In the genomic region with DNA sequence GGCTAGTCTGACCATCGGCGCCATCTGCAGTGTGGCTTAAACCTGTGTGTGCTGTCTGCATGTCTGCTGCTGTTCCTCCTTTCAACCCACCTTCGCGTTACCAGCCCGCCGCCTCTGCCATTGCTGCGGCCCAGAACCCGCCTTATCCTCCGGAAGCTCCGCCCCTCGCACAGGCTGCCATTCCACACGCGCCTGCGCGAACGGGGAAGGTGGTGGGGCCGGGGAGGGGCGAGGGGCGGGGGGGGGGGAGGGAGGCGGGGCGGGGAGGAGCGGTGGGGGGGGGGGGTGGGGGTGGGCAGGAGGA, we compare ENCODE assay signal across 8 mouse cellular contexts. TPM values are rescaled to one million over a fixed set of nuclear protein-coding genes. Genes with fewer than 3 reads are reported as not detected.
DNase-seq lines count a peak whose midpoint lies in the region; ATAC-seq and TF ChIP-seq lines count a peak whose summit lies in the region.

A gene (minus strand): TSS at position 152 of the 304 bp plus-strand sequence.

- peak within 1 kb of the TSS; percentile 98 for H3K4me3 ChIP-seq in ES-Bruce4 (ENCODE audit: low read depth, low read length)
- H3K4me3 ChIP-seq in forebrain, embryonic 14.5 days (ENCODE audit: low read depth, low read length): peak within 1 kb of the TSS; percentile 37
- H3K4me3 ChIP-seq in liver, postnatal 0 days (ENCODE audit: low read depth, low read length): peak within 1 kb of the TSS; percentile 55
- H3K4me3 ChIP-seq in neural tube, embryonic 14.5 days (ENCODE audit: low read depth, low read length): peak within 1 kb of the TSS; percentile 34
- H3K4me3 ChIP-seq in testis, adult 2 months (ENCODE audit: control insufficient read depth, low read depth, low read length): peak within 1 kb of the TSS; percentile 79

- H3K4me1 ChIP-seq in ES-Bruce4 (ENCODE audit: control insufficient read depth, insufficient read depth, low read length): no peaks in the 10 kb centered on the region
- H3K4me1 ChIP-seq in forebrain, embryonic 14.5 days (ENCODE audit: control insufficient read depth, insufficient read depth, low read length): no peaks in the 10 kb centered on the region
- peaks cover 2% of the 10 kb centered on the region; the same call in 1 of the 2 replicates for H3K4me1 ChIP-seq in liver, postnatal 0 days (ENCODE audit: insufficient read depth)
- no peaks in the 10 kb centered on the region for H3K4me1 ChIP-seq in neural tube, embryonic 14.5 days (ENCODE audit: control insufficient read depth, insufficient read depth, low read length)
- H3K4me1 ChIP-seq in testis, adult 2 months (ENCODE audit: control insufficient read depth, insufficient read depth, low read length): peaks cover 3% of the 10 kb centered on the region; the same call in 1 of the 2 replicates

- no peaks in the 10 kb centered on the region for H3K36me3 ChIP-seq in ES-Bruce4 (ENCODE audit: control insufficient read depth, insufficient read depth, low read length, poor library complexity, severe bottlenecking)
- no peaks in the 10 kb centered on the region for H3K36me3 ChIP-seq in forebrain, embryonic 14.5 days (ENCODE audit: control insufficient read depth, insufficient read depth, low read length)
- no peaks in the 10 kb centered on the region for H3K36me3 ChIP-seq in liver, postnatal 0 days (replicated peaks; ENCODE audit: insufficient read depth, low read length)
- H3K36me3 ChIP-seq in neural tube, embryonic 14.5 days (ENCODE audit: control insufficient read depth, insufficient read depth, low read length): no peaks in the 10 kb centered on the region
- no peaks in the 10 kb centered on the region for H3K36me3 ChIP-seq in testis, adult 2 months (ENCODE audit: control insufficient read depth, insufficient read depth, low read length)

- H3K9ac ChIP-seq in ES-Bruce4 (ENCODE audit: low read depth, poor library complexity, severe bottlenecking): peak within 1 kb of the TSS; percentile 87
- H3K9ac ChIP-seq in forebrain, embryonic 14.5 days (ENCODE audit: low read length): peak within 1 kb of the TSS; percentile 67
- H3K9ac ChIP-seq in liver, postnatal 0 days (replicated peaks): peak within 1 kb of the TSS; percentile 57
- H3K9ac ChIP-seq in neural tube, embryonic 14.5 days (replicated peaks; ENCODE audit: low read depth, low read length): peak within 1 kb of the TSS; percentile 50

- WGBS in forebrain, embryonic 14.5 days: 40% methylated on average over 13 of the region's 22 CpGs
- WGBS in large intestine, adult 2 months: 21% methylated on average over 14 of the region's 22 CpGs
- WGBS in liver, postnatal 0 days (ENCODE audit: insufficient replicate concordance): 19% methylated on average over 9 of the region's 22 CpGs
- WGBS in neural tube, embryonic 14.5 days: 20% methylated on average over 16 of the region's 22 CpGs

- no peaks in the 10 kb centered on the region for H3K9me3 ChIP-seq in ES-Bruce4 (replicated peaks; ENCODE audit: control insufficient read depth, insufficient read depth, low read length, poor library complexity, severe bottlenecking)
- H3K9me3 ChIP-seq in forebrain, embryonic 14.5 days (replicated peaks; ENCODE audit: control insufficient read depth, low read length): no peaks in the 10 kb centered on the region
- no peaks in the 10 kb centered on the region for H3K9me3 ChIP-seq in liver, postnatal 0 days (ENCODE audit: low read length)
- H3K9me3 ChIP-seq in neural tube, embryonic 14.5 days (ENCODE audit: control insufficient read depth, low read length): no peaks in the 10 kb centered on the region

- no peak for TF ChIP-seq EP300 in ES-Bruce4 (IDR thresholded peaks at IDR 0.05; ENCODE audit: insufficient read depth, low read depth, low read length)
- no peak for TF ChIP-seq EP300 in liver, postnatal 0 days (IDR thresholded peaks at IDR 0.05; ENCODE audit: low read depth)

- ATAC-seq in forebrain, embryonic 14.5 days: peak; percentile 94
- ATAC-seq in liver, postnatal 0 days: peak; percentile 85
- peak; percentile 94 for ATAC-seq in neural tube, embryonic 14.5 days (ENCODE audit: low read depth)

- intact Hi-C loops in heart, postnatal 10 days (cut with DNase I): loop anchor here (5.0 kb wide), 1 partner anchor 41 kb away; a partner anchor contains a TSS

- peak within 1 kb of the TSS; percentile 55 for H3K27ac ChIP-seq in ES-Bruce4 (ENCODE audit: insufficient read depth, low read length)
- no peak within 1 kb of the TSS for H3K27ac ChIP-seq in forebrain, embryonic 14.5 days (ENCODE audit: low read depth, low read length)
- H3K27ac ChIP-seq in liver, postnatal 0 days (ENCODE audit: low read depth): peak within 1 kb of the TSS; percentile 66; the same call in 1 of the 2 replicates
- H3K27ac ChIP-seq in neural tube, embryonic 14.5 days (ENCODE audit: low read depth, low read length): peak within 1 kb of the TSS; percentile 71
- no peak within 1 kb of the TSS for H3K27ac ChIP-seq in testis, adult 2 months (ENCODE audit: control insufficient read depth, insufficient read depth, low read depth, low read length)

- H3K27me3 ChIP-seq in ES-Bruce4 (ENCODE audit: control insufficient read depth, insufficient read depth, low read length, poor library complexity, severe bottlenecking): no peaks in the 10 kb centered on the region
- no peaks in the 10 kb centered on the region for H3K27me3 ChIP-seq in forebrain, embryonic 14.5 days (replicated peaks; ENCODE audit: control insufficient read depth, insufficient read depth, low read length)
- no peaks in the 10 kb centered on the region for H3K27me3 ChIP-seq in liver, postnatal 0 days (ENCODE audit: insufficient read depth, low read length)
- no peaks in the 10 kb centered on the region for H3K27me3 ChIP-seq in neural tube, embryonic 14.5 days (ENCODE audit: control insufficient read depth, insufficient read depth, low read length)
- H3K27me3 ChIP-seq in testis, adult 2 months (ENCODE audit: control insufficient read depth, insufficient read depth, low read length): no peaks in the 10 kb centered on the region

- no peak for TF ChIP-seq CTCF in ES-Bruce4 (IDR thresholded peaks at IDR 0.05; ENCODE audit: low read depth, low read length)
- no peak for TF ChIP-seq CTCF in liver, postnatal 0 days (IDR thresholded peaks at IDR 0.05; ENCODE audit: low read depth)
- TF ChIP-seq CTCF in testis, adult 2 months (IDR thresholded peaks at IDR 0.05; ENCODE audit: control insufficient read depth, insufficient read depth, insufficient replicate concordance, low read depth, low read length): no peak

- DNase-seq in cerebellum, adult 11 months: peak; percentile 74
- peak; percentile 88 for DNase-seq in forebrain, embryonic 14.5 days (ENCODE audit: low spot score)
- DNase-seq in heart, postnatal 10 days: peak; percentile 83 to 87
- DNase-seq in large intestine, adult 2 months (ENCODE audit: low read depth, low spot score): no peak
- peak; percentile 81 for DNase-seq in liver, postnatal 0 days

- peak; percentile 71 for TF ChIP-seq POLR2A in ES-Bruce4 (IDR thresholded peaks at IDR 0.05; ENCODE audit: insufficient read depth, low read length)
- peak; percentile 52; the same call in 1 of the 2 replicates for TF ChIP-seq POLR2A in testis, adult 2 months (IDR thresholded peaks at IDR 0.05; ENCODE audit: control insufficient read depth, low read depth, low read length)

- peak within 1 kb of the TSS; percentile 59 for H3K4me2 ChIP-seq in forebrain, embryonic 14.5 days (ENCODE audit: low read length)
- peak within 1 kb of the TSS; percentile 77 for H3K4me2 ChIP-seq in liver, postnatal 0 days (ENCODE audit: low read depth, low read length)
- H3K4me2 ChIP-seq in neural tube, embryonic 14.5 days (ENCODE audit: low read depth, low read length): peak within 1 kb of the TSS; percentile 49

RNA-seq across cellular contexts. Expression of the gene that starts here (rescaled TPM):
- 54.0 and 54.4 TPM in 2 replicates for polyA plus RNA-seq in ES-Bruce4 (2011; ENCODE audit: insufficient read depth, insufficient read length, low read depth, missing spikeins)
- 90.8 and 109 TPM in 2 replicates for polyA plus RNA-seq in forebrain, embryonic 14.5 days (2014; fragmentation: Nextera tagmentation; extraction: Ambion mirVana)
- total RNA-seq in heart, postnatal 10 days (2021): 10 to 100 TPM; 44.3 to 45.0 TPM
- polyA plus RNA-seq in large intestine, adult 2 months (2012; rRNA removed): 45.0 and 58.7 TPM in 2 replicates
- polyA plus RNA-seq in liver, postnatal 0 days (2015; fragmentation: Nextera tagmentation; extraction: Ambion mirVana): 46.6 and 48.3 TPM in 2 replicates
- polyA plus RNA-seq in neural tube, embryonic 14.5 days (2014; fragmentation: Nextera tagmentation; extraction: Ambion mirVana): 71.5 and 73.3 TPM in 2 replicates
- polyA plus RNA-seq in testis, adult 2 months (2012; rRNA removed): 7.0 and 7.3 TPM in 2 replicates

Comparison
In these comparisons a context has a peak if more than half of its experiments do, and no peak if none do; other contexts are left out.
1. H3K27ac ChIP-seq: peak in ES-Bruce4 (single experiment), liver, postnatal 0 days (single experiment) and neural tube, embryonic 14.5 days (single experiment); none in forebrain, embryonic 14.5 days (single experiment) and testis, adult 2 months (single experiment).
2. H3K4me3 ChIP-seq: peak in every context shown above with its lines; median percentile 98 in ES-Bruce4; 79 in testis, adult 2 months; 55 in liver, postnatal 0 days; 37 in forebrain, embryonic 14.5 days; 34 in neural tube, embryonic 14.5 days.
3. Peak in every context shown above with its lines, with median percentiles within 50 percentile points of each other: H3K9ac ChIP-seq, ATAC-seq and H3K4me2 ChIP-seq.